Mouse (Mus musculus) A20 (cell line): ENCODE data around the gene Tollip.
"Not testable (repeated sequence)": the region's sequence is repeated elsewhere in the genome, so short reads cannot be mapped to it uniquely, and the experiment has no call there.

Source experiments
- DNase-seq: peaks from one replicate; pipeline ENCODE4 v3.0.0-alpha.2; 2011; ENCODE audit warnings: low read depth, low spot score

Gene Tollip

GRCm38 (mm10) chr7:141934128-141934898 is 16.0 kb upstream of the Tollip start:
- no peak for DNase-seq

- DNase-seq: no peak
These were observed 10.3 kb upstream of the Tollip start for GRCm38 (mm10) chr7:141928642-141929041.

GRCm38 (mm10) chr7:141924917-141925316 is 6.6 kb upstream of the Tollip start:
- DNase-seq: peak; percentile 57

- DNase-seq: not testable (repeated sequence)
These were observed 5.8 kb upstream of the Tollip start for GRCm38 (mm10) chr7:141924121-141924520.

- DNase-seq: peak; percentile 21
These were observed 7.0 kb downstream of the Tollip start for GRCm38 (mm10) chr7:141911305-141911704.

- no peak for DNase-seq
These were observed 9.7 kb downstream of the Tollip start for GRCm38 (mm10) chr7:141908591-141908990.

- peak; percentile 4 for DNase-seq
These were observed 15.5 kb downstream of the Tollip start for GRCm38 (mm10) chr7:141902791-141903190.

- DNase-seq: peak; percentile 99
These were observed 16.0 kb downstream of the Tollip start for GRCm38 (mm10) chr7:141902269-141902729.

GRCm38 (mm10) chr7:141901825-141902224 is 16.5 kb downstream of the Tollip start:
- no peak for DNase-seq

GRCm38 (mm10) chr7:141892151-141892550 is 26.2 kb downstream of the Tollip start:
- DNase-seq: no peak

- DNase-seq: no peak
These were observed 39.5 kb downstream of the Tollip start for GRCm38 (mm10) chr7:141878813-141879212.

- DNase-seq: no peak
These were observed 43.4 kb downstream of the Tollip start for GRCm38 (mm10) chr7:141874891-141875290.

GRCm38 (mm10) chr7:141870553-141870952 is 47.8 kb downstream of the Tollip start:
- peak; percentile 9 for DNase-seq

- no peak for DNase-seq
These were observed 48.7 kb downstream of the Tollip start for GRCm38 (mm10) chr7:141869644-141870043.

GRCm38 (mm10) chr7:141861046-141861445 is 57.3 kb downstream of the Tollip start:
- no peak for DNase-seq

- no peak for DNase-seq
These were observed 78.0 kb downstream of the Tollip start for GRCm38 (mm10) chr7:141840354-141840753.

- no peak for DNase-seq
These were observed 79.5 kb downstream of the Tollip start, which contains the start of gene Muc5b for GRCm38 (mm10) chr7:141838779-141839178. Gene Muc5b (plus strand): TSS chr7:141839070.

- DNase-seq: no peak
These were observed 81.9 kb downstream of the Tollip start for GRCm38 (mm10) chr7:141836423-141836822.

- DNase-seq: no peak
These were observed 82.4 kb downstream of the Tollip start for GRCm38 (mm10) chr7:141835941-141836340.
